ENCODE assay signal across 28 mouse cellular contexts in genomic region chr13:55400039-55400346, GRCm38 (mm10). TPM values are rescaled to one million over a fixed set of nuclear protein-coding genes. Genes with fewer than 3 reads are reported as not detected.
"Had no signal": no experiment of that assay in that cellular context is flagged by ENCODE, and none has a peak within 500 bp of the region (broad histone marks: within the 10 kb centered on the region; RNA-seq: fewer than 3 reads in every experiment).

No protein-coding gene starts in this region.

- H3K9me3 ChIP-seq: limb, embryonic 10.5 days; limb, embryonic 13.5 days; liver, embryonic 12.5 days; liver, embryonic 15.5 days; midbrain, embryonic 13.5 days; neural tube, embryonic 13.5 days had no signal

- DNase-seq: layer of hippocampus, adult 9-11 months; liver; lung, adult 18-20 months; retina, postnatal 1 day; right cerebral cortex, postnatal 25 days; thymus, adult 18-20 months; thymus, postnatal 36 days had no signal

- H3K9ac ChIP-seq: limb, embryonic 13.5 days; liver, embryonic 12.5 days; liver, embryonic 15.5 days; midbrain, embryonic 13.5 days; neural tube, embryonic 13.5 days had no signal

- H3K36me3 ChIP-seq: limb, embryonic 10.5 days; limb, embryonic 13.5 days; liver, embryonic 12.5 days; liver, embryonic 15.5 days; midbrain, embryonic 13.5 days; neural tube, embryonic 13.5 days had no signal

- ATAC-seq: hindbrain, postnatal 0 days; inflammation-experienced regulatory T-cells, adult 6 months; liver, embryonic 12.5 days; midbrain, embryonic 13.5 days; midbrain, embryonic 16.5 days had no signal

- H3K27ac ChIP-seq: hindbrain, postnatal 0 days; layer of hippocampus, adult 2 months; limb, embryonic 10.5 days; limb, embryonic 13.5 days; liver, embryonic 12.5 days; liver, embryonic 15.5 days; macrophage; midbrain, embryonic 13.5 days; neural tube, embryonic 13.5 days had no signal

- H3K4me3 ChIP-seq: layer of hippocampus, adult 2 months; limb, embryonic 10.5 days; limb, embryonic 13.5 days; liver, embryonic 12.5 days; liver, embryonic 15.5 days; midbrain, embryonic 13.5 days; myocyte; neural tube, embryonic 13.5 days had no signal

- H3K4me2 ChIP-seq: limb, embryonic 13.5 days; liver, embryonic 12.5 days; liver, embryonic 15.5 days; midbrain, embryonic 13.5 days; neural tube, embryonic 13.5 days had no signal

- H3K4me1 ChIP-seq: liver, embryonic 12.5 days; liver, embryonic 15.5 days had no signal

RNA-seq across cellular contexts. Expression of gene Slc34a1, which starts 2.0 kb away (rescaled TPM):
- total RNA-seq: hindbrain, postnatal 0 days; layer of hippocampus, postnatal 25 days; left cerebral cortex, adult 18-20 months; left cerebral cortex, postnatal 25 days; monocyte, adult 5-6 weeks had no signal
- polyA plus RNA-seq: hindbrain, postnatal 0 days; limb, embryonic 10.5 days; liver, embryonic 12.5 days; liver, embryonic 15.5 days; lung, embryonic 16.5 days; macrophage; midbrain, embryonic 13.5 days; midbrain, embryonic 16.5 days; neural tube, embryonic 13.5 days had no signal

RNA-seq across cellular contexts. Expression of gene Pfn3, which starts 15.0 kb away (rescaled TPM):
- total RNA-seq: layer of hippocampus, adult 2 months; layer of hippocampus, postnatal 25 days; left cerebral cortex, adult 18-20 months; left cerebral cortex, postnatal 25 days; megakaryocyte, adult 5-6 weeks; monocyte, adult 5-6 weeks; neutrophil, adult 5-6 weeks had no signal
- polyA plus RNA-seq: inflammation-experienced regulatory T-cells, adult 6 months; large intestine, adult 2 months; limb, embryonic 10.5 days; liver, embryonic 12.5 days; liver, embryonic 15.5 days; lung, embryonic 16.5 days; macrophage; midbrain, embryonic 13.5 days; myocyte; neural tube, embryonic 13.5 days; spleen, adult 2 months had no signal

RNA-seq across cellular contexts. Expression of gene F12, which starts 26.6 kb away (rescaled TPM):
- total RNA-seq: hindbrain, postnatal 0 days had no signal
- polyA plus RNA-seq: limb, embryonic 10.5 days; macrophage; midbrain, embryonic 13.5 days; myocyte; neural tube, embryonic 13.5 days had no signal
